Comparison of ENCODE assay signal across 19 mouse cellular contexts in genomic region chr7:46588005-46588404, GRCm38 (mm10). TPM values are rescaled to one million over a fixed set of nuclear protein-coding genes. Genes with fewer than 3 reads are reported as not detected.
A peak's percentile ranks its signal among the peaks of the same experiment; 100 is the strongest.
DNase-seq lines count a peak whose midpoint lies in the region; ATAC-seq lines count a peak whose summit lies in the region.
"Had no signal": no experiment of that assay in that cellular context is flagged by ENCODE, and none has a peak within 500 bp of the region (broad histone marks: within the 10 kb centered on the region; RNA-seq: fewer than 3 reads in every experiment).

No protein-coding gene starts in this region.

- DNase-seq in cerebellum, adult 9-11 months: peak; percentile 29
- DNase-seq in cerebellum, postnatal 36 days: no peak
- DNase-seq in hindbrain, embryonic 10.5 days (ENCODE audit: low spot score): no peak
- peak; percentile 18 for DNase-seq in thymus, postnatal 0 days (ENCODE audit: low spot score)
- no peak for DNase-seq in thymus, postnatal 25 days
- peak; percentile 23 for DNase-seq in splenic B cell, adult 2 months (ENCODE audit: low read depth, low spot score)
- DNase-seq in left cerebral cortex, adult 11 months (ENCODE audit: low spot score): no peak
- DNase-seq: adrenal gland, postnatal 14 days; lung, embryonic 14.5 days; lung, postnatal 4 days had no signal

- H3K4me2 ChIP-seq in hindbrain, embryonic 12.5 days (replicated peaks): no peak overlapping the region
- H3K4me2 ChIP-seq: embryonic facial prominence, embryonic 15.5 days; hindbrain, embryonic 13.5 days; lung, embryonic 14.5 days; neural tube, embryonic 13.5 days had no signal

- H3K27me3 ChIP-seq in hindbrain, embryonic 10.5 days (ENCODE audit: insufficient read depth, poor library complexity, severe bottlenecking): no peaks in the 10 kb centered on the region
- no peaks in the 10 kb centered on the region for H3K27me3 ChIP-seq in hindbrain, embryonic 12.5 days
- H3K27me3 ChIP-seq in splenic B cell, adult 2 months (ENCODE audit: control insufficient read depth, insufficient read depth, low read length, poor library complexity, severe bottlenecking): no peaks in the 10 kb centered on the region
- H3K27me3 ChIP-seq: CH12.LX; embryonic facial prominence, embryonic 15.5 days; hindbrain, embryonic 13.5 days; liver, embryonic 12.5 days; neural tube, embryonic 13.5 days had no signal

- no peak for ATAC-seq in hindbrain, embryonic 12.5 days (ENCODE audit: low FRiP score)
- ATAC-seq: activated CD4-positive, CD25-positive, alpha-beta regulatory T cell, adult 4 months; intestine, embryonic 16.5 days; liver, embryonic 12.5 days had no signal

- peaks cover 5% of the 10 kb centered on the region; the same call in 1 of the 2 replicates for H3K4me1 ChIP-seq in hindbrain, embryonic 10.5 days (replicated peaks)
- 0 out of 2 replicates have a peak, but pooled peaks cover 4% of the 10 kb centered on the region for H3K4me1 ChIP-seq in hindbrain, embryonic 12.5 days
- H3K4me1 ChIP-seq: neural tube, embryonic 13.5 days had no signal

- no peak overlapping the region for H3K4me3 ChIP-seq in hindbrain, embryonic 10.5 days
- no peak overlapping the region for H3K4me3 ChIP-seq in hindbrain, embryonic 12.5 days
- H3K4me3 ChIP-seq: embryonic facial prominence, embryonic 15.5 days; forebrain, embryonic 10.5 days; hindbrain, embryonic 13.5 days; liver, embryonic 12.5 days; neural tube, embryonic 13.5 days had no signal

- no peaks in the 10 kb centered on the region for H3K9me3 ChIP-seq in hindbrain, embryonic 10.5 days
- H3K9me3 ChIP-seq in hindbrain, embryonic 12.5 days (replicated peaks): no peaks in the 10 kb centered on the region
- H3K9me3 ChIP-seq: embryonic facial prominence, embryonic 15.5 days; forebrain, embryonic 10.5 days; hindbrain, embryonic 13.5 days; liver, embryonic 12.5 days; neural tube, embryonic 13.5 days had no signal

- H3K36me3 ChIP-seq in hindbrain, embryonic 10.5 days: peaks cover 4% of the 10 kb centered on the region; the same call in 1 of the 2 replicates
- 0 out of 2 replicates have a peak, but pooled peaks cover 7% of the 10 kb centered on the region for H3K36me3 ChIP-seq in hindbrain, embryonic 12.5 days
- no peaks in the 10 kb centered on the region for H3K36me3 ChIP-seq in splenic B cell, adult 2 months (ENCODE audit: control insufficient read depth, insufficient read depth, low read length, poor library complexity, severe bottlenecking)
- H3K36me3 ChIP-seq: embryonic facial prominence, embryonic 15.5 days; forebrain, embryonic 10.5 days; liver, embryonic 12.5 days had no signal

- H3K27ac ChIP-seq in hindbrain, embryonic 10.5 days: peak overlapping the region; percentile 40; the same call in 1 of the 2 replicates
- H3K27ac ChIP-seq in hindbrain, embryonic 12.5 days: no peak overlapping the region
- H3K27ac ChIP-seq: hindbrain, embryonic 13.5 days; liver, embryonic 12.5 days; neural tube, embryonic 13.5 days had no signal

- WGBS in hindbrain, embryonic 10.5 days: 76% methylated on average over 7 of the region's 7 CpGs
- WGBS in hindbrain, embryonic 12.5 days: 72% methylated on average over 7 of the region's 7 CpGs

- H3K9ac ChIP-seq in hindbrain, embryonic 12.5 days: no peak overlapping the region
- H3K9ac ChIP-seq: embryonic facial prominence, embryonic 15.5 days; hindbrain, embryonic 13.5 days; liver, embryonic 12.5 days; lung, embryonic 14.5 days; neural tube, embryonic 13.5 days had no signal

RNA-seq across cellular contexts. Expression of gene Sergef, which starts 51.6 kb away (rescaled TPM):
- 16.2 and 18.7 TPM in 2 replicates for polyA plus RNA-seq in hindbrain, embryonic 10.5 days (2016; fragmentation: Nextera tagmentation; extraction: Ambion mirVana)
- 18.9 and 20.3 TPM in 2 replicates for polyA plus RNA-seq in hindbrain, embryonic 12.5 days (2016; fragmentation: Nextera tagmentation; extraction: Ambion mirVana)
- polyA plus RNA-seq in thymus, postnatal 0 days (2015; fragmentation: Nextera tagmentation; extraction: Ambion mirVana): 11.0 and 11.1 TPM in 2 replicates

Comparison
In these comparisons a context has a peak if more than half of its experiments do, and no peak if none do; other contexts are left out.
1. DNase-seq: peak in cerebellum, adult 9-11 months (single experiment), thymus, postnatal 0 days (single experiment) and splenic B cell, adult 2 months (single experiment); none in cerebellum, postnatal 36 days (0 of 2), hindbrain, embryonic 10.5 days (single experiment), thymus, postnatal 25 days (single experiment) and left cerebral cortex, adult 11 months (single experiment).